Mouse (Mus musculus): ENCODE measurements at regions not wholly inside any gene's neighbourhood (a gene's known extent, or its start where the extent isn't known, plus 50 kb on each side); places are given as distances from the start of the nearest gene placed in this dataset.

GRCm38 (mm10) chr7:90054795-90055511 is 74.2 kb upstream of the Eed start:
- TF ChIP-seq CTCF (IDR thresholded peaks at IDR 0.05; ENCODE audit: insufficient read depth, low read depth, low read length) (no peak), POLR2A (IDR thresholded peaks at IDR 0.05; ENCODE audit: insufficient read depth, low read depth, low read length) (no peak)

Data from olfactory bulb, adult 2 months (tissue).